Mouse (Mus musculus) heart, postnatal 0 days (tissue): ENCODE data around the gene Lgals9. TPM values are rescaled to one million over a fixed set of nuclear protein-coding genes. Genes with fewer than 3 reads are reported as not detected.

Experiments
- ATAC-seq: fragments of 200-750 bp; cut with Nextera tagmentation; 2 replicates; pipeline ENCODE4 v1.8.0; 2017; ENCODE audit warnings: low read depth, moderate number of reproducible peaks, moderate library complexity; ENCODE audit not compliant: insufficient read depth
- DNase-seq: peaks from one replicate; pipeline ENCODE4 v3.0.0-alpha.2; 2016; ENCODE audit warnings: low spot score
- H3K27ac ChIP-seq: fragments of 300-500 bp; sonication (generic); 2 replicates; pipeline ENCODE4 v1.5.1; 2014; ENCODE audit warnings: low read depth, mild to moderate bottlenecking
- H3K27me3 ChIP-seq: fragments of 300-500 bp; sonication (generic); 2 replicates; pipeline ENCODE4 v1.6.1; 2014; ENCODE audit warnings: low read length, mixed read lengths; ENCODE audit not compliant: control insufficient read depth, insufficient read depth
- H3K36me3 ChIP-seq: fragments of 300-500 bp; sonication (generic); replicated peaks from 2 replicates; pipeline ENCODE4 v1.6.1; 2014; ENCODE audit warnings: low read length, mixed read lengths; ENCODE audit not compliant: control insufficient read depth, insufficient read depth
- H3K4me1 ChIP-seq: fragments of 300-500 bp; sonication (generic); 2 replicates; pipeline ENCODE4 v1.6.1; 2014; ENCODE audit warnings: antibody characterized with exemption; ENCODE audit not compliant: control insufficient read depth, insufficient read depth
- H3K4me2 ChIP-seq: fragments of 300-500 bp; sonication (generic); 2 replicates; pipeline ENCODE4 v1.6.1; 2014; ENCODE audit warnings: low read depth, mild to moderate bottlenecking, low read length, moderate library complexity
- H3K4me3 ChIP-seq: fragments of 300-500 bp; sonication (generic); 2 replicates; pipeline ENCODE4 v1.5.1; 2014; ENCODE audit warnings: low read depth, low read length
- H3K9ac ChIP-seq: fragments of 300-500 bp; sonication (generic); replicated peaks from 2 replicates; pipeline ENCODE4 v1.6.1; 2014; ENCODE audit warnings: low read depth, low read length, mixed read lengths
- H3K9me3 ChIP-seq: fragments of 300-500 bp; sonication (generic); replicated peaks from 2 replicates; pipeline ENCODE4 v1.6.1; 2016; ENCODE audit warnings: low read length; ENCODE audit not compliant: control insufficient read depth
- CTCF ChIP-seq: IDR thresholded peaks from 2 replicates; pipeline ENCODE4 v1.5.1; 2016; ENCODE audit warnings: antibody characterized with exemption, control low read depth, low read depth
- EP300 ChIP-seq: IDR thresholded peaks from 2 replicates; pipeline ENCODE4 v1.6.1; 2016; ENCODE audit warnings: antibody characterized with exemption, low read depth
- WGBS: fragments of 180-500 bp; shearing (Covaris S2); extraction: QIAGEN DNeasy Blood & Tissue Kit; methylation state at CpG from one replicate; pipeline ENCODE4 v1.1.7; 2014; 5-methylcytosine and 5-hydroxymethylcytosine counted together
- polyA plus RNA-seq: library from polyadenylated mRNA; unstranded; fragments of >200 nt; fragmentation: Nextera tagmentation; extraction: Ambion mirVana; gene quantifications from 2 replicates; pipeline ENCODE4 v1.2.1, GENCODE M21; 2015
- total RNA-seq: library from RNA; depleted of rRNA; stranded (reverse); fragments of >200 nt; gene quantifications from 2 replicates; pipeline ENCODE4 v1.2.3, GENCODE M21; 2014; ENCODE audit warnings: low replicate concordance

Lgals9 gene
- total and polyA plus RNA-seq, 2 experiments from 2014 or later = 76.9 to 125 TPM

- Histone ChIP-seq H3K27ac (peak overlapping the region; percentile 44), H3K9ac (no peak overlapping the region), H3K27me3 (no peaks in the 10 kb centered on the region), H3K4me1 (no peaks in the 10 kb centered on the region; the same call in 1 of the 2 replicates), H3K4me2 (no peak overlapping the region), H3K9me3 (no peaks in the 10 kb centered on the region), H3K4me3 (no peak overlapping the region), H3K36me3 (no peaks in the 10 kb centered on the region)
- no peak for TF ChIP-seq CTCF
- TF ChIP-seq EP300 = no peak
- no peak for ATAC-seq
- WGBS = 58% methylated on average over 4 of the region's 4 CpGs
- DNase-seq = no peak
Measured at GRCm38 (mm10) chr11:78980083-78980634, 4.6 kb downstream of the Lgals9 start.

GRCm38 (mm10) chr11:78978176-78979019 is 6.3 kb downstream of the Lgals9 start:
- no peak for DNase-seq
- H3K27ac ChIP-seq = no peak overlapping the region
- H3K4me1 ChIP-seq = no peaks in the 10 kb centered on the region; the same call in 1 of the 2 replicates
- no peak overlapping the region for H3K9ac ChIP-seq
- TF ChIP-seq EP300 (no peak), CTCF (no peak)
- no peaks in the 10 kb centered on the region for H3K27me3 ChIP-seq
- no peak overlapping the region for H3K4me3 ChIP-seq
- WGBS = 75% methylated on average over 12 of the region's 12 CpGs
- H3K4me2 ChIP-seq = no peak overlapping the region
- ATAC-seq = no peak
- H3K36me3 ChIP-seq = peaks cover 5% of the 10 kb centered on the region; the same call in 1 of the 2 replicates
- H3K9me3 ChIP-seq = no peaks in the 10 kb centered on the region

GRCm38 (mm10) chr11:78976731-78977510 is 7.8 kb downstream of the Lgals9 start:
- Histone ChIP-seq H3K4me3 (no peak overlapping the region), H3K27ac (no peak overlapping the region), H3K36me3 (peaks cover 10% of the 10 kb centered on the region; the same call in 1 of the 2 replicates), H3K9ac (no peak overlapping the region), H3K4me2 (no peak overlapping the region), H3K9me3 (no peaks in the 10 kb centered on the region), H3K27me3 (no peaks in the 10 kb centered on the region), H3K4me1 (no peaks in the 10 kb centered on the region)
- ATAC-seq (no peak), DNase-seq (no peak)
- TF ChIP-seq EP300 (no peak), CTCF (no peak)
- 79% methylated on average over 8 of the region's 8 CpGs for WGBS

- 60% methylated on average over 17 of the region's 17 CpGs for WGBS
- ATAC-seq = peak; percentile 75
- H3K9me3 ChIP-seq = no peaks in the 10 kb centered on the region
Measured at GRCm38 (mm10) chr11:78973381-78974150, 11.2 kb downstream of the Lgals9 start.

More at GRCm38 (mm10) chr11:78973381-78974150, 11.2 kb downstream of the Lgals9 start:
- Histone ChIP-seq H3K36me3 (peaks cover 32% of the 10 kb centered on the region; the same call in 1 of the 2 replicates), H3K27me3 (no peaks in the 10 kb centered on the region), H3K4me2 (no peak overlapping the region), H3K4me3 (no peak overlapping the region), H3K4me1 (no peaks in the 10 kb centered on the region), H3K27ac (peak overlapping the region; percentile 26; the same call in 1 of the 2 replicates), H3K9ac (no peak overlapping the region)
- peak; percentile 47 for DNase-seq
- TF ChIP-seq EP300 (no peak), CTCF (no peak)
